Mouse (Mus musculus): ENCODE results near the gene Lacc1. TPM values are rescaled to one million over a fixed set of nuclear protein-coding genes. Genes with fewer than 3 reads are reported as not detected.
"Not testable (repeated sequence)": the region's sequence is repeated elsewhere in the genome, so short reads cannot be mapped to it uniquely, and the experiment has no call there.

The Lacc1 gene
- total RNA-seq (2021), result 1 to 10 TPM; 9.7 to 9.8 TPM
- long read RNA-seq, experiment 1, transcript Lacc1-201 (8 exons, 2,444 nt), result major isoform, 11 of 14 reads
- long read RNA-seq, experiment 1, partial matches to known transcripts, result 1 of 14 reads
- long read RNA-seq, experiment 1, other reads (novel, unspliced or antisense), result 1 of 14 reads
- long read RNA-seq, experiment 2, transcript Lacc1-201 (8 exons, 2,444 nt), result major isoform, 6 of 7 reads
- long read RNA-seq, experiment 2, partial matches to known transcripts, result 1 of 7 reads
- long read RNA-seq, experiment 2, other reads (novel, unspliced or antisense), result 0 of 7 reads

- peak; percentile 95 for DNase-seq
These were observed at the start of gene Lacc1, which contains the start of gene Ccdc122 for GRCm38 (mm10) chr14:77036226-77037046. TSS of gene Lacc1 (minus strand) at chr14:77036904. TSS of gene Ccdc122 (plus strand) at chr14:77036772.

DNA sequence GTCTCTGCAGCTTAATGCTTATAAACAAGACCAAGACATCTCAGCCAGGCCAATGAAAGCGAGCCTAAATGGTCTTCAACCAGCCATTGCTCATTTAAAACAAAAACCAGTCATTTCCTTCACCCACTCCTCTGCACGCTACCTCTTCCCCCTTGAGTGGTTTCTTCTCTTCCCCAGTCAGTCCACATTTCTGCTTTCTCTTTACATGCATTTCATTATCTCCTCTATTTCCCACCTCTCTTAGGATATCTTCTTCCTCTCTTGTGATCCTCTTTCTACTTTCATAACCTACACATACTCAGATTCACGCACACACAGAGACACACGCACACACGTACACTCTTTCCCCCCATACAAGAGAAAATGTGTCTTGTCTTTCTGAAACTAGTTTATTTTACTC, 44.5 kb upstream of the Lacc1 start:
- no peak for DNase-seq

GRCm38 (mm10) chr14:77069361-77069760, 32.7 kb upstream of the Lacc1 start:
- peak; percentile 61 for DNase-seq

- DNase-seq, result no peak
These were observed 16.6 kb upstream of the Lacc1 start for GRCm38 (mm10) chr14:77053288-77053687.

DNA sequence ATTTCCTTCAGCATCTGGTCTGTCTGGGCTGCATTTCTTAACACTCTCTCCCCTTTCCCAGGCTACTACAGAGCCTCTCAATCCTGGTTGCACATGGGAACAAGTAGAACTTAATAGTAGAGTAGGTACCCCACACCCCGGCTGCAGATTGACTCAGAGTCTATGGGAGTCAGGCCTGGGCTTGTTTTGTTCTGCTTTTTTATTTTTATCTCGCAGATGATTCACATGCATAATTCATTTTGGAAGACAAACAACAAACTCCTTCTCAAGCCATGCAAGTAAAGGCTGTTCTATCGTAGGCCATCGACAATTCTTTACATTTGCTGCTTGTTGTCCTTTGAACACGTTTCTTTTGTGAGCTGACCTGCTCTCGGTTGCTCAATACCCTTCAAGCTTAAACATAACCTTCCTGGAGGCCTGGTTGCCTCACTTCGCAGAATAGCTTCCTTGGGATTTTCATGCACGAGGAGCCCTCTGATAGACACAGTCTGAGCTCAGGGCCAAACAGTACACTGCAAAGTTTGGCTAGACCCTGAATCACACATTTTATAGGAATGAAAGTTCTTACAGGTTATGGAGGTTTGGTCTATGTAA, 1.2 kb upstream of the Lacc1 start:
- DNase-seq, result peak; percentile 32

DNA sequence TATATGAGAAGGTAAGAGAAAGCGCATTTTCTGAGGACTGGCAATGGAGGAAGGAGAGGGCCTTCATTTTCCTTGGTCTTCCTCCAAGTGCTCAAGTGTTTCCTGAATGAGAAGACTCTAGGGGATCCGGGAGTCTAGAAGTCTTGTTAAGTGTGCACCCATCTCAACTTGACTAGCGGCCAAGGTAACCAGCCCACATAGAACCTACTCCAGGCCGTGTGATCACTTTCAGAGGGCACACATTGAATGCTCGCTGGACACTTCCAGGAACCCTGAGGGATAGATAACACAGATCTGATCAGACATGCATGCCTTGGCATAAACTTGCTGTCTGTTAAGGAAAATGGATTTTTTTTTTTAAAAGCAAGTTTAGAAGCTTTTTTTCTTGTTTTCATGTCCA, 626 bp upstream of the Lacc1 start:
- DNase-seq, result peak; percentile 17

DNA sequence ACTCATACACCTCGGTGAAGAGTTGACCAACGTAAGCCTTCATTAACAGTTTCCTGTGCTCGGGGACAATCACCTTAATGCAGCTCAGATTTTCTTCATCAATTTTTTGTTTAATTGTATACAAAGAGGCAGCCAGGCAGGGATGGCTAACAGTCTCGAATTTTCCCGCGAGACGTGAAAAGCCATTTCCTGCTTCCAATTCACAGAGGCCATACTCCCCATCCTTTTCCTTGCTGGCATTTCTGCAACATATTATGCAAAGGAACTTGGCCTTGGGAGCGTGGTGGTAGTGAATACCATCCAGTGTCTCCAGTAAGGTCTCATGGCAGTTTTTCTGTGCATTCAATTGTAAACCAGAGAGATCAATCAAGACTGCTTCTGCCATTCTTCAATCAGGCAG, 1.7 kb downstream of the Lacc1 start:
- DNase-seq, result no peak

DNA sequence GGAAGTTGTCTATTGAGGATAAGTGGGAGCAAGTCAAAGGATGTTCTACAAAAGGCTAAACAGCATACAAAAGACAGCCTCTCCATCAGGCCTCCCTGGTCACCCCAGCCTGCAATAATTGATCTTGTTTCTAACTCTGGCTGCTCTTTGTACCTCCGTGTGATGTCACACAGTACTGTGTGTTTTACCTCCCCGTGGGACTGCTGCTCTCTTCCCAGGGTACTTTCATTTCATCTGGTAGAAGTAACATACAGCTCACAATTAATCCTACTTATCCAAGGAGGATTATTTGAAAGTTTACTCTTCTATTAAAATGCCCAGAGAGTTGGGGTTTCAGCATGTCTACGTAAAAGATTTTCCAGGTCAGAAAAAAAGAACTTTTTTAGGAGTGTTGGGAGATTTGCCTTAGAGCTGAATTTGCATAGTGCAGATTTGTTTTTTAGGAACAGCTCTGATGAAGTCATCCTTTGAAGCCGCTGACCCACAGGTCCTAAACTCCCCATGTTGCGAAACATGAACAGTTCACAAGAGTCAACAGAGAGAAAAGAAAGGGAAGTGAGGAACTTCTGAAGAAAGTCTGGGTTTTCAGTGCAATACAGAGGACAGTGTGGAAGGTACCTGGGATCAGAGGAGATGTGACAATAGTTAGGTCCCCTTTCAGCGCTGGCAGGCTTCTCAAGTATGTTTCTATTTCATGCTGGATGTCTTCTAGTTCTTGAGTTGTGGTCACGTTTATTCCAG, 2.4 kb downstream of the Lacc1 start:
- DNase-seq, result peak; percentile 15

- DNase-seq, result no peak
These were observed 3.3 kb downstream of the Lacc1 start for GRCm38 (mm10) chr14:77033391-77033790.

- DNase-seq, result no peak
These were observed 4.3 kb downstream of the Lacc1 start for GRCm38 (mm10) chr14:77032433-77032832.

DNA sequence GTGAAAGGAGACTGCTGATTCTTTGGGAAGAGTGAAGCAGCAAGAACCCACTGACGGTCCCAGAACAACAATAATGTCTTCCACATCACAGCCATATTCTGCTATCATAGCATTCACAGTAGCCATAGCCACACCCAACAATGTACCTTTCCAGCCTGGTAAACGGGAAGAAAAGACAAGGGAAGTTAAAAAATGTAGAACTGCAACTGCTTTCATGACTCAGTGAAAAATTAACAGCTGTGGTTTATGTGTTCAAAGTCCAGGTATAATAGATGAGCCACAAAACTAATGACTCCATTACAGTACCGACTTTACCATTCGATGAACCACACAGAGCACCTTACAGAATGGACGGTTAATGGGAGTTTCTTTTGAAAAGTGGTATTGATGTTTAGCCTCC, 5.9 kb downstream of the Lacc1 start:
- no peak for DNase-seq

- no peak for DNase-seq
These were observed 7.2 kb downstream of the Lacc1 start for GRCm38 (mm10) chr14:77029319-77030054.

DNA sequence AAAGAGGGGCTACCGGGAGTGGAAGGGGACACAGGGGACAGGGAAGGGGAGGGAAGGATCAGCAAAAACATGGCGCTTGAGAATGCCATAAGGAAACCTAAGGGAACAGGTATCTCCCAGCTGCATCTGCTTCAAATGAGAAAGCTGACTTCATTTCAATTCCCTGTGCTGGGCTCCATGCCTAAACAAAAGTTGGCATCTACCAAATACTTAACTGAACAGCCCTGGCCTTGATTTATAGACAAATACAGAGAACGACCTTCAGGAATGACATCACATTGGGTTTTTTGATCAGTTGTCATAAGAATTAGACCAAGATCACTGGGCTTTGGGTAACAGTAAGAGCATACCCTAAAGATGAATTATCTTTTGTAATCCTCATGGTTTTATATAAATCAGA, 12.2 kb downstream of the Lacc1 start:
- peak; percentile 34 for DNase-seq

GRCm38 (mm10) chr14:77017211-77017610, 19.5 kb downstream of the Lacc1 start:
- DNase-seq, result no peak

DNA sequence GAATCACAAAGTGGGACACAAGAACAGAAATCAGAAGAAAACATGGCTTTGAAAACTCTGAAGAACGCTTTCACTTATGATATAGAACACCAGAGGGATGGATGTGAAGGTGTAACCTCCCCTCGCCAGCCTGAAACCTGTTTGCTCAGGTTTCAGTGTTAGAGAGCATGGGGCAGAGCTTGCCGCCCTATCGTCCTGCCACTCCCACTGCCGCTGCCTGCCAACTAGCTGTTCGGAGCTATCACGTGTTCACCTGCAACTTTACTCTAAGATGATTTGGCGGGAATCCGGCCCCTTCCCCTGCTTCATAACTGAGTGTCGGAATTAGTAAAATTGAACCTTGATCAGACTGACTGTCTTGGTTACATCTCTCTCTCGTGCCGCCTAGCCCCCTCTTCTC, 19.9 kb downstream of the Lacc1 start:
- DNase-seq, result not testable (repeated sequence)

- peak; percentile 79 for DNase-seq
These were observed 24.9 kb downstream of the Lacc1 start for GRCm38 (mm10) chr14:77011804-77012203.

DNA sequence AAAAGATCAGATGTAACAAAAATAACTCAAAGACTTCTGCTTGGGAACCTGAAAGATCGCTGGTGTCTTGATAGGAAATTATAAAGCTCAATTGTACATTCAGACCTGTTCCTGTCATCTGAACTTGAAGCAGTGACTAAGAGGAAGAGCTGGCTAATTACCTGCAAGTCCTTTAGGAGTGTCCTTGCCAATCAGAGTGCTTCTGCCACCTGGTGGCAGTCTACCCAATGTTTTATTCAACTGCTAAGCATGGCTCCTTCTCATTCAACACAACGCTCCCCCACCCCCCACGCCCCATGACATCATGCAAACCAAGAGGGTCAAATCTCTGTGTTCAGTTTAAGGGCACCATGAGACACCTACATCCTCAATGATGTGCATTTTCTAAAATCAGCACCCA, 28.5 kb downstream of the Lacc1 start:
- peak; percentile 86 for DNase-seq

DNA sequence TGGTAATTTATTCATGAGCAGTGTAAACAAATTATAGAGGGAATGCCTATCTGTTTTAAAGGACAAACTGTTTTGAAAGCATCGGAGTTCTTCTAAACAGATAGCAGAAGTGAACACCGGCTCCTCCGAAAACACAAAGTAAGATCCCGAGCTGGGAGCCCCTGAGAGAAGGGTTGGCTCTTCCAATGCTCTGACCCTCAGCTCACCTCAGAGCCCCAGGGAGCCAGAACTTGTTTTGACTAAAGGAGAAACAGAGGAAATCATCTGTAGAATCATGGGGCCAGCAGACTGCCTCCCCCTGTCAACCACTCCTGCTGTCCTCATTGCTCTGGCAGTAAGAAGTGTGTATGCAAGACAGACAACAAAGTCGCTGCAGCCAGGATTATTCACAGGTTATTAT, 31.1 kb downstream of the Lacc1 start:
- no peak for DNase-seq

- no peak for DNase-seq
These were observed 32.0 kb downstream of the Lacc1 start for GRCm38 (mm10) chr14:77004740-77005139.

- not testable (repeated sequence) for DNase-seq
These were observed 46.4 kb downstream of the Lacc1 start for GRCm38 (mm10) chr14:76990351-76990750.

DNA sequence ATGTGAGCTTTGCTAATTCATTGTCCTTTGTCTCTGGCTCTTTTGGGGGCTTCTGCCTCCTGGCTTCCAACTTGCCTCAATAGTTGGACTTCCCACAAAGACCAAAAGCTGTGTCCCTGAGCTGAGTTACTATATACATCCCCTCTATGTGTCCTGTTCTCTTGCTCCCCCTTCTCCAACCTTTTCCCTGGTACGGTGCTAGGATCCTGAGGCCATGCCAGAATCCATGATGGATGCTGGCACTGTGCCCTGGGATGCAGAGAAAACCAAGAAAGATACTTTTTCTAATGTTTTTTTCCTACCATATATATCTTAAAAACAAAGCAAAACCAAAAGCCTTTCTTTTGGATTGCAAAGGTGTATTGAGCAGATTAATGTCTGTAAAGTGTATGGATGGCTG, 54.9 kb downstream of the Lacc1 start:
- DNase-seq, result no peak

DNA sequence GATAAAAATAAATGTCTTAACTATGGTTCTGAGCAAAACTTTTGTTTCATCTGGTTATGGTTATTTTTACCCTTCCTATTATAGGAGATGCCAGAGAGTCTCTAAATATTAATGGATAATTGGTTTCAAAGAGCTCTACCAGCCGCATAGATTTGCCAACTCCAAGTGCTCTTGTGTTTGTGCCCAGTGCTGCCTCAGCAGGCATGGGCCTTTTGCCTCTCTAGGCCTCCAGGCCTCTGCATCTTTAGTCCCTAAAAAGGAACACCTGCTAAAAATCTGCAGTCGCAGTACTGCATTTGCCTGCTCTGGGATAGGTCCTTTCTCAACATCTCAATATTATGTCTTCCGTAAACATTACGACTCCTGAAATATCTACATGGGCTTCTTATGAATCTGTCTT, 55.5 kb downstream of the Lacc1 start:
- DNase-seq, result no peak

All from adrenal gland, postnatal 10 days (tissue).